Mouse (Mus musculus): Measurements from ENCODE around the gene Rhox7a.
"Not testable (repeated sequence)": the region's sequence is repeated elsewhere in the genome, so short reads cannot be mapped to it uniquely, and the experiment has no call there.

The Rhox7a gene

GRCm38 (mm10) chrX:37831386-37831785 lies at the start of gene Rhox7a:
Gene Rhox7a (plus strand): TSS chrX:37831686.
- not testable (repeated sequence) for DNase-seq (ENCODE audit: extremely low read depth, insufficient read length, low spot score)

- DNase-seq (ENCODE audit: extremely low read depth, insufficient read length, low spot score), result peak; percentile 51
These were observed 24.0 kb upstream of the Rhox7a start for GRCm38 (mm10) chrX:37807286-37808080.

- peak; percentile 18 for DNase-seq (ENCODE audit: extremely low read depth, insufficient read length, low spot score)
These were observed 22.1 kb upstream of the Rhox7a start for GRCm38 (mm10) chrX:37809396-37809795.

GRCm38 (mm10) chrX:37811179-37811578 lies 20.3 kb upstream of the Rhox7a start:
- no peak for DNase-seq (ENCODE audit: extremely low read depth, insufficient read length, low spot score)

- DNase-seq (ENCODE audit: extremely low read depth, insufficient read length, low spot score), result no peak
These were observed 15.8 kb upstream of the Rhox7a start for GRCm38 (mm10) chrX:37815665-37816064.

GRCm38 (mm10) chrX:37826610-37827009 lies 4.9 kb upstream of the Rhox7a start, which contains the start of gene Rhox6:
Gene Rhox6 (plus strand): TSS chrX:37826910.
- not testable (repeated sequence) for DNase-seq (ENCODE audit: extremely low read depth, insufficient read length, low spot score)

- no peak for DNase-seq (ENCODE audit: extremely low read depth, insufficient read length, low spot score)
These were observed 40.2 kb downstream of the Rhox7a start for GRCm38 (mm10) chrX:37871641-37872040.

- no peak for DNase-seq (ENCODE audit: extremely low read depth, insufficient read length, low spot score)
These were observed 47.4 kb downstream of the Rhox7a start, which contains the start of gene Rhox8 for GRCm38 (mm10) chrX:37878844-37879243. Gene Rhox8 (minus strand): TSS chrX:37878944.
